11 mouse cellular contexts compared by ENCODE assay signal in genomic region chr4:139093196-139093530, GRCm38 (mm10). TPM values are rescaled to one million over a fixed set of nuclear protein-coding genes. Genes with fewer than 3 reads are reported as not detected.
DNase-seq lines count a peak whose midpoint lies in the region; ATAC-seq and TF ChIP-seq lines count a peak whose summit lies in the region.
"Had no signal": no experiment of that assay in that cellular context is flagged by ENCODE, and none has a peak within 500 bp of the region (broad histone marks: within the 10 kb centered on the region; RNA-seq: fewer than 3 reads in every experiment).

No protein-coding gene starts in this region.

- peak overlapping the region; percentile 63 for H3ac ChIP-seq in myocyte (ENCODE audit: control insufficient read depth, insufficient read length)

- H3K27me3 ChIP-seq in kidney, embryonic 15.5 days = peaks cover 36% of the 10 kb centered on the region
- peaks cover 27% of the 10 kb centered on the region for H3K27me3 ChIP-seq in embryonic facial prominence, embryonic 12.5 days
- peaks cover 10% of the 10 kb centered on the region; the same call in 1 of the 2 replicates for H3K27me3 ChIP-seq in intestine, embryonic 15.5 days (replicated peaks)
- H3K27me3 ChIP-seq in myocyte (ENCODE audit: control insufficient read depth, insufficient read depth, insufficient read length) = no peaks in the 10 kb centered on the region

- H3K4me3 ChIP-seq in kidney, embryonic 15.5 days (replicated peaks) = peak overlapping the region; percentile 69
- H3K4me3 ChIP-seq in embryonic facial prominence, embryonic 12.5 days = peak overlapping the region; percentile 80
- peak overlapping the region; percentile 74 for H3K4me3 ChIP-seq in intestine, embryonic 15.5 days (replicated peaks)
- peak overlapping the region; percentile 44 for H3K4me3 ChIP-seq in myocyte

- H3K79me2 ChIP-seq in myocyte (ENCODE audit: control insufficient read depth, insufficient read depth) = no peaks in the 10 kb centered on the region

- 22% methylated on average over 13 of the region's 13 CpGs for WGBS in kidney, embryonic 15.5 days
- 25% methylated on average over 13 of the region's 13 CpGs for WGBS in embryonic facial prominence, embryonic 12.5 days
- 29% methylated on average over 13 of the region's 13 CpGs for WGBS in intestine, embryonic 15.5 days

- TF ChIP-seq POLR2A in myocyte (IDR thresholded peaks at IDR 0.05; ENCODE audit: insufficient read length, low read depth) = no peak

- ATAC-seq in kidney, embryonic 15.5 days (replicated peaks; ENCODE audit: low FRiP score) = no peak
- ATAC-seq in embryonic facial prominence, embryonic 12.5 days (ENCODE audit: insufficient number of reproducible peaks, insufficient read depth, low FRiP score, low TSS enrichment) = no peak
- ATAC-seq in intestine, embryonic 15.5 days = no peak

- H3K4me1 ChIP-seq in kidney, embryonic 15.5 days = peaks cover 52% of the 10 kb centered on the region
- H3K4me1 ChIP-seq in embryonic facial prominence, embryonic 12.5 days = peaks cover 34% of the 10 kb centered on the region
- H3K4me1 ChIP-seq in intestine, embryonic 15.5 days (replicated peaks) = peaks cover 57% of the 10 kb centered on the region

- peak overlapping the region; percentile 67 for H3K9ac ChIP-seq in kidney, embryonic 15.5 days
- H3K9ac ChIP-seq in embryonic facial prominence, embryonic 12.5 days = peak overlapping the region; percentile 92
- peak overlapping the region; percentile 79 for H3K9ac ChIP-seq in intestine, embryonic 15.5 days

- H3K36me3 ChIP-seq in kidney, embryonic 15.5 days = no peaks in the 10 kb centered on the region
- H3K36me3 ChIP-seq in embryonic facial prominence, embryonic 12.5 days = 0 out of 2 replicates have a peak, but pooled peaks cover 7% of the 10 kb centered on the region
- H3K36me3 ChIP-seq in intestine, embryonic 15.5 days = no peaks in the 10 kb centered on the region
- no peaks in the 10 kb centered on the region for H3K36me3 ChIP-seq in myocyte (ENCODE audit: control insufficient read depth, insufficient read depth)

- DNase-seq in kidney, postnatal 10 days = no peak
- no peak for DNase-seq in layer of hippocampus, adult 18-20 months (ENCODE audit: low spot score in 2 of 2)
- no peak for DNase-seq in cerebellum, adult 18-20 months
- DNase-seq in adrenal gland, postnatal 4 days (ENCODE audit: low spot score in 2 of 2) = no peak

- H3K9me3 ChIP-seq in kidney, embryonic 15.5 days (replicated peaks) = 0 out of 2 replicates have a peak, but pooled peaks cover 7% of the 10 kb centered on the region
- no peaks in the 10 kb centered on the region for H3K9me3 ChIP-seq in embryonic facial prominence, embryonic 12.5 days
- no peaks in the 10 kb centered on the region for H3K9me3 ChIP-seq in intestine, embryonic 15.5 days

- H3K4me2 ChIP-seq in kidney, embryonic 15.5 days = peak overlapping the region; percentile 99
- H3K4me2 ChIP-seq in embryonic facial prominence, embryonic 12.5 days (replicated peaks) = peak overlapping the region; percentile 76
- peak overlapping the region; percentile 98 for H3K4me2 ChIP-seq in intestine, embryonic 15.5 days (replicated peaks)
- H3K4me2 ChIP-seq in myocyte (ENCODE audit: low read depth) = peak overlapping the region; percentile 69

- no peak overlapping the region for H3K27ac ChIP-seq in kidney, embryonic 15.5 days
- peak overlapping the region; percentile 88; the same call in 1 of the 2 replicates for H3K27ac ChIP-seq in embryonic facial prominence, embryonic 12.5 days
- H3K27ac ChIP-seq in intestine, embryonic 15.5 days = no peak overlapping the region

TF ChIP-seq in myocyte, 11 proteins besides CTCF, POLR2A, EP300 and RAD21:
- TF ChIP-seq SRF (IDR thresholded peaks at IDR 0.05; ENCODE audit: control insufficient read depth, insufficient read length, low read depth) = no peak
- no peak for TF ChIP-seq REST (IDR thresholded peaks at IDR 0.05; ENCODE audit: insufficient read depth, insufficient read length)
- no peak for TF ChIP-seq POLR2AphosphoS2 (IDR thresholded peaks at IDR 0.05; ENCODE audit: insufficient read length, low read depth)
- no peak for TF ChIP-seq TCF3 (IDR thresholded peaks at IDR 0.05; ENCODE audit: insufficient read length, low read depth)
- no peak for TF ChIP-seq CEBPB (IDR thresholded peaks at IDR 0.05; ENCODE audit: insufficient read depth, poor library complexity, severe bottlenecking)
- TF ChIP-seq MYOG (IDR thresholded peaks at IDR 0.05; ENCODE audit: control insufficient read depth in 1 of 3, insufficient read depth in 1 of 3, insufficient read length in 2 of 3, low read depth in 2 of 3) = no peak
- no peak for TF ChIP-seq MAX (IDR thresholded peaks at IDR 0.05; ENCODE audit: low read depth)
- no peak for TF ChIP-seq MYOD1 (IDR thresholded peaks at IDR 0.05; ENCODE audit: control insufficient read depth in 1 of 3, insufficient read length in 2 of 3, low read depth in 2 of 3)
- TF ChIP-seq TCF12 (IDR thresholded peaks at IDR 0.05; ENCODE audit: insufficient read depth, poor library complexity, severe bottlenecking) = no peak
- no peak for TF ChIP-seq E2F4 (IDR thresholded peaks at IDR 0.05; ENCODE audit: insufficient read depth)
- TF ChIP-seq USF1 (IDR thresholded peaks at IDR 0.05; ENCODE audit: low read depth) = no peak

RNA-seq across cellular contexts. Expression of gene Nbl1, which starts 0.4 kb away (rescaled TPM):
- polyA plus RNA-seq in kidney, embryonic 15.5 days (2015; fragmentation: Nextera tagmentation; extraction: Ambion mirVana) = 28.4 and 35.7 TPM in 2 replicates
- 160 and 161 TPM in 2 replicates for polyA plus RNA-seq in embryonic facial prominence, embryonic 12.5 days (2016; fragmentation: Nextera tagmentation; extraction: Ambion mirVana)
- 49.5 and 49.9 TPM in 2 replicates for polyA plus RNA-seq in intestine, embryonic 15.5 days (2015; fragmentation: Nextera tagmentation; extraction: Ambion mirVana)
- polyA plus RNA-seq in myocyte (2012; fragmentation: generic; extraction: Trizol) = 42.2 TPM
- total RNA-seq in layer of hippocampus, adult 18-20 months (2021) = 10 to 100 TPM; 80.3 to 92.2 TPM
- 10 to 100 TPM; 47.4 to 49.2 TPM for total RNA-seq in adrenal gland, postnatal 4 days (2021)
- total RNA-seq: common myeloid progenitor, adult 5-6 weeks; MEL had no signal

RNA-seq across cellular contexts. Expression of gene Htr6, which starts 17.8 kb away (rescaled TPM):
- not detected in 2 replicates for polyA plus RNA-seq in kidney, embryonic 15.5 days (2015; fragmentation: Nextera tagmentation; extraction: Ambion mirVana)
- polyA plus RNA-seq in embryonic facial prominence, embryonic 12.5 days (2016; fragmentation: Nextera tagmentation; extraction: Ambion mirVana) = 0.40 and 0.67 TPM in 2 replicates
- 0.14 and 0.18 TPM in 2 replicates for polyA plus RNA-seq in intestine, embryonic 15.5 days (2015; fragmentation: Nextera tagmentation; extraction: Ambion mirVana)
- 0.08 TPM for polyA plus RNA-seq in myocyte (2012; fragmentation: generic; extraction: Trizol)
- 1 to 10 TPM; 6.5 to 7.6 TPM for total RNA-seq in layer of hippocampus, adult 18-20 months (2021)
- total RNA-seq in adrenal gland, postnatal 4 days (2021) = under 1 TPM; 0.76 to 0.84 TPM
- total RNA-seq: common myeloid progenitor, adult 5-6 weeks had no signal
- polyA plus RNA-seq: spleen, adult 2 months had no signal

RNA-seq across cellular contexts. Expression of gene Minos1, which starts 37.8 kb away (rescaled TPM):
- polyA plus RNA-seq in kidney, embryonic 15.5 days (2015; fragmentation: Nextera tagmentation; extraction: Ambion mirVana) = 522 and 595 TPM in 2 replicates
- 505 and 512 TPM in 2 replicates for polyA plus RNA-seq in embryonic facial prominence, embryonic 12.5 days (2016; fragmentation: Nextera tagmentation; extraction: Ambion mirVana)
- 640 and 702 TPM in 2 replicates for polyA plus RNA-seq in intestine, embryonic 15.5 days (2015; fragmentation: Nextera tagmentation; extraction: Ambion mirVana)
- 247 TPM for polyA plus RNA-seq in myocyte (2012; fragmentation: generic; extraction: Trizol)
- 100 to 1,000 TPM; 189 to 193 TPM for total RNA-seq in layer of hippocampus, adult 18-20 months (2021)
- 100 to 1,000 TPM; 352 to 357 TPM for total RNA-seq in adrenal gland, postnatal 4 days (2021)
